Mouse (Mus musculus) ES-E14 (cell line): Measurements from ENCODE around the gene Pde4dip. TPM values are rescaled to one million over a fixed set of nuclear protein-coding genes. Genes with fewer than 3 reads are reported as not detected.

Source experiments
- DNase-seq: peaks from one replicate; pipeline ENCODE4 v3.0.0-alpha.2; 2013; ENCODE audit warnings: low read depth, low spot score
- H3K27ac ChIP-seq: 2 replicates; pipeline ENCODE4 v1.5.1; 2012; ENCODE audit warnings: low read depth, mild to moderate bottlenecking, low read length, moderate library complexity, mixed read lengths; ENCODE audit not compliant: poor library complexity, insufficient read depth, severe bottlenecking
- H3K36me3 ChIP-seq: 2 replicates; pipeline ENCODE4 v1.6.1; 2012; ENCODE audit warnings: mild to moderate bottlenecking, low read length, moderate library complexity, mixed read lengths; ENCODE audit not compliant: control insufficient read depth, poor library complexity, insufficient read depth, severe bottlenecking
- H3K4me1 ChIP-seq, 2 experiments: fragments of 150-350 bp in 1 of 2; sonication (generic) in 1 of 2; 2 replicates each; pipeline ENCODE4 v1.6.1; 2012; ENCODE audit warnings: low read length in 2 of 2, mild to moderate bottlenecking in 1 of 2, mixed read lengths in 1 of 2; ENCODE audit not compliant: control insufficient read depth in 2 of 2, insufficient read depth in 2 of 2, poor library complexity in 1 of 2
- H3K4me3 ChIP-seq, 2 experiments: fragments of 150-350 bp in 1 of 2; sonication (generic) in 1 of 2; 2 replicates each; pipeline ENCODE4 v1.5.1; 2012; ENCODE audit warnings: low read length in 2 of 2, low read depth in 1 of 2, mild to moderate bottlenecking in 1 of 2, mixed read lengths in 1 of 2; ENCODE audit not compliant: insufficient read depth in 1 of 2, poor library complexity in 1 of 2, severe bottlenecking in 1 of 2
- H3K9ac ChIP-seq: 2 replicates; pipeline ENCODE4 v1.6.1; 2012; ENCODE audit warnings: low read depth, mild to moderate bottlenecking, low read length, mixed read lengths; ENCODE audit not compliant: poor library complexity, insufficient read depth, severe bottlenecking
- H3K9me3 ChIP-seq: fragments of 150-350 bp; sonication (generic); 2 replicates; pipeline ENCODE4 v1.6.1; 2012; ENCODE audit warnings: low read depth, mild to moderate bottlenecking, low read length; ENCODE audit not compliant: control insufficient read depth, insufficient read depth
- CHD2 ChIP-seq: IDR thresholded peaks from 2 replicates; pipeline ENCODE4 v1.6.1; 2014; ENCODE audit warnings: mild to moderate bottlenecking, low read depth, low read length, inconsistent platforms
- HCFC1 ChIP-seq: IDR thresholded peaks from 2 replicates; pipeline ENCODE4 v1.6.1; 2012; ENCODE audit warnings: low read length, inconsistent platforms, borderline replicate concordance; ENCODE audit not compliant: insufficient read depth
- MAFK ChIP-seq: IDR thresholded peaks from 2 replicates; pipeline ENCODE4 v1.6.1; 2014; ENCODE audit warnings: mild to moderate bottlenecking, low read depth, low read length, inconsistent platforms; ENCODE audit not compliant: insufficient read depth
- ZC3H11A ChIP-seq: IDR thresholded peaks from 2 replicates; pipeline ENCODE4 v1.6.1; 2012; ENCODE audit warnings: low read depth, mild to moderate bottlenecking, inconsistent platforms, low read length, borderline replicate concordance
- ZNF384 ChIP-seq: IDR thresholded peaks from 2 replicates; pipeline ENCODE4 v1.6.1; 2012; ENCODE audit warnings: low read depth, low read length, inconsistent platforms
- in situ Hi-C, 2 experiments: fragments of 600-800 bp; cut with MboI; formaldehyde crosslinking; loops; one replicate each; pipeline ENCODE4 v1.15.1; 2025; ENCODE audit warnings: low sequenced_read_pairs in 2 of 2, inconsistent platforms in 1 of 2; ENCODE audit not compliant: unreplicated experiment in 2 of 2
- total RNA-seq: library from RNA; depleted of rRNA; stranded (reverse); fragments of 300-350 nt; gene quantifications from 2 replicates; pipeline ENCODE4 v1.2.3, GENCODE M21; 2012

The Pde4dip gene
- total RNA-seq, 1 experiment, result 12.0 TPM

DNA sequence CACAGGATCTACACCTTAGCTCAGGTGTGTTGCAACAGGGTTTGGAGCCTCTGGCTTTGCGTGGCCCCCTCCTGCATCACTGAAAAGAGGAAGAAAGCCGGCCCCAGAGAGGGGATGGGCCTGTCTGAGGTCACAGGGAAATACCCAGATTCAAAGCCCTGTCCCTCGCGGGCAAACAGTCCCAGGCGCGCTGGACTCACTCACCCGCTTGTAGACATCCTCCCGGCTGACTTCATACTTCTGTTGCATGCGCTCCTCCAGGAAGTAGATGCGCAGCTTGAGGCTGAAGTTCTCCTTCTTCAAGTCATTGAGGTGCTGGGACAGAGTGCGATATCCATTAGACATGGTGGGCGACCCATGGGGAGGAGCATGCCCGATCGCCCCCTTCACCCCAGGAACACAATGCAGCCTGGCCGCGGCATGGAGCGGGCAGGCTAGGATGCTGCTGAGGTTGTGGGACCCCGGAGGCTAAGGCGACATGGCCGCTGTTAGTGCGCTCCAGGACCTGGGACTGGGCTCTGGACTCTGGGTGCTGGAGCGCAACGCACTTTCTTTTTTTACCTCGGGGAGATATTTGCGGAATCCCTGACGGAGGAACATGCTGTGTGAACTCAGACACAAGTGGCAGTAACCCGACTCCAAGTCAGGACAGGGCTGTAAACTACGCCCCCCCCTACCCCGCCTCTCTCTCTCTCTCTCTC, 64.3 kb downstream of the Pde4dip start:
- no peak for TF ChIP-seq ZC3H11A
- no peak for TF ChIP-seq ZNF384
- no peak for TF ChIP-seq HCFC1
- TF ChIP-seq MAFK, result no peak
- no peak for TF ChIP-seq CHD2
- H3K36me3 ChIP-seq, result no peaks in the 10 kb centered on the region
- H3K27ac ChIP-seq, result no peak overlapping the region
- in situ Hi-C loops, result no loop called here
- H3K9ac ChIP-seq, result no peak overlapping the region
- H3K9me3 ChIP-seq, result no peaks in the 10 kb centered on the region
- H3K4me3 ChIP-seq, result peak overlapping the region; percentile 55 to 56
- peaks cover 0 to 7% of the 10 kb centered on the region in 2 experiments; a peak in 1 of 4 replicates for H3K4me1 ChIP-seq
- DNase-seq, result no peak

- no peaks in the 10 kb centered on the region for H3K36me3 ChIP-seq
- H3K27ac ChIP-seq, result no peak overlapping the region
- H3K9me3 ChIP-seq, result no peaks in the 10 kb centered on the region
Observed at GRCm38 (mm10) chr3:97823438-97823837, 65.1 kb downstream of the Pde4dip start.

GRCm38 (mm10) chr3:97819050-97819449, 69.5 kb downstream of the Pde4dip start:
- Histone ChIP-seq H3K9ac (no peak overlapping the region), H3K27ac (no peak overlapping the region), H3K9me3 (no peaks in the 10 kb centered on the region), H3K4me1 (0 out of 4 replicates have a peak, but pooled peaks cover 0 to 3% of the 10 kb centered on the region in 2 experiments), H3K4me3 (no peak overlapping the region), H3K36me3 (no peaks in the 10 kb centered on the region)
- no peak for DNase-seq
- TF ChIP-seq ZNF384, result no peak
- no peak for TF ChIP-seq CHD2
- no peak for TF ChIP-seq HCFC1
- TF ChIP-seq MAFK, result no peak
- no peak for TF ChIP-seq ZC3H11A
- in situ Hi-C loops, result no loop called here

More at GRCm38 (mm10) chr3:97823438-97823837, 65.1 kb downstream of the Pde4dip start:
- in situ Hi-C loops, result no loop called here
- no peak overlapping the region for H3K9ac ChIP-seq
- H3K4me1 ChIP-seq, result peaks cover 0 to 8% of the 10 kb centered on the region in 2 experiments; a peak in 1 of 4 replicates
- no peak for DNase-seq
- no peak overlapping the region; a peak in 1 of 4 replicates for H3K4me3 ChIP-seq
- TF ChIP-seq HCFC1 (no peak), MAFK (no peak), ZC3H11A (no peak), ZNF384 (no peak), CHD2 (no peak)

DNA sequence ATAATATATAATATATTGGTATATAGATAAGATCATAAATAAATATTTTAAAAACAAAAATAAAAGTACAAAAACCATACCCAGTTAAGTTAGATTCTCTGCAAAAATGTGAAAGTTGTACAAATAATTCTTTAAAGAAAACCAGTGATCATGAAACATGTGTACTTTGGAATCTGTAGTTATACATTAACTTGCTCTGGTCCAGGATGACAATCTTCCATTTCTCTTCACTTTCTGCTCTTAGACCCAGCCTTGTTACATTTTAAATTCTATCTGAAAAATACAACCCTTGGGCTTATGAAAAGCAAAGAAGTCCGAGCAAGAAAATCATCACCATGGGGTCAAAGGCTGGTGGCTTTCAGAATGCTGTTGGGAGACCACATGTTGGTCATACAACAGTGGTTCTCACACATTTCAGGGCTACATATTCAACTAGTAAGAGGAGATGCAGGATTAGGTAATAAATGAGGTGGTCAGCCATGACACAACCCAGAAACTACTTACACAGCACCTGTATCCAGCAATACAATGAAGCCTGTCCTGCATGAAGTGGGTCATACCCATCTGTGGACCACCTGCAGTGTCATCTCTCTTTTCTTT, 70.0 kb downstream of the Pde4dip start:
- Histone ChIP-seq H3K9me3 (no peaks in the 10 kb centered on the region), H3K4me3 (no peak overlapping the region), H3K27ac (no peak overlapping the region), H3K36me3 (no peaks in the 10 kb centered on the region), H3K4me1 (0 out of 4 replicates have a peak, but pooled peaks cover 0 to 2% of the 10 kb centered on the region in 2 experiments), H3K9ac (no peak overlapping the region)
- TF ChIP-seq ZNF384 (no peak), ZC3H11A (no peak), HCFC1 (no peak), CHD2 (no peak), MAFK (no peak)
- in situ Hi-C loops, result no loop called here
- DNase-seq, result no peak
